Mouse (Mus musculus) olfactory bulb, adult 2 months (tissue): Measurements from ENCODE around the gene Parp3.

Experiments
- CTCF ChIP-seq: fragments of 200-500 bp; IDR thresholded peaks from 2 replicates; pipeline ENCODE4 v1.5.1; 2012; ENCODE audit warnings: low read depth, mild to moderate bottlenecking, low read length, moderate library complexity; ENCODE audit not compliant: insufficient read depth
- POLR2A ChIP-seq: fragments of 200-500 bp; IDR thresholded peaks from 2 replicates; pipeline ENCODE4 v1.6.1; 2012; ENCODE audit warnings: mild to moderate bottlenecking, low read depth, low read length, moderate library complexity; ENCODE audit not compliant: insufficient read depth

GRCm38 (mm10) chr9:106452351-106452750 lies 24.4 kb downstream of the Parp3 start:
- TF ChIP-seq CTCF (no peak), POLR2A (no peak)
